Mouse (Mus musculus) small intestine, adult 2 months (tissue): ENCODE data around the gene Safb.

Experiments
- CTCF ChIP-seq: fragments of 200-500 bp; IDR thresholded peaks from 2 replicates; pipeline ENCODE4 v1.5.1; 2012; ENCODE audit warnings: low read depth, mild to moderate bottlenecking, control low read depth, inconsistent platforms, low read length, moderate library complexity, mixed read lengths; ENCODE audit not compliant: insufficient replicate concordance, insufficient read length; ENCODE audit errors: extremely low read depth
- POLR2A ChIP-seq: fragments of 200-500 bp; IDR thresholded peaks from 2 replicates; pipeline ENCODE4 v1.6.1; 2012; ENCODE audit warnings: low read depth, mild to moderate bottlenecking, control low read depth, inconsistent platforms, low read length, moderate library complexity

DNA sequence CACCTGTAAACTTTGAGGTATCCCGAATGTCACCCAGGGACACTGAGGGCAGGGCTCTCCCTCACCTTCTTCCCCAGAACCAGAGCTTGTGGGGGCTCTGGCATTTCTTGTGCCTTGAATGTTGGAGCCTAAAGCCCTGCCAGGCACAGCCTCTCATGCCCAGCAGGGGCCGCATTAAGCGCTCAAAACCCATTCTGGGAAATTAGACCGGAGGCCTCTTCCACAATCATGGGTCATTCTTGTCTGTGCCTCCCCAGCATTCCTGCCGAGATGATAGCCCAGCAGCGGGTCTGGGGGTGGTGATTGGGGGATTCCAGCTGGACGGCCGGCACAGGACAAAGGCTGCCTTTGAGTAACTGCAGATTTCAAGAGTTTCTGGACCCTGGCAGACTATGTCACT lies 46.7 kb upstream of the Safb start:
- no peak for TF ChIP-seq CTCF
- TF ChIP-seq POLR2A = no peak
